Mouse (Mus musculus) C2C12 (cell line): Measurements from ENCODE around the gene Setd3.

ENCODE experiments used
- CTCF ChIP-seq: IDR thresholded peaks from one replicate; pipeline ENCODE4 v1.5.1; 2011; ENCODE audit not compliant: control insufficient read depth, insufficient read depth, insufficient read length
- MAX ChIP-seq: IDR thresholded peaks from one replicate; pipeline ENCODE4 v1.6.1; 2011; ENCODE audit warnings: mild to moderate bottlenecking, control low read depth
- MYOD1 ChIP-seq: IDR thresholded peaks from one replicate; pipeline ENCODE4 v1.6.1; 2011; ENCODE audit warnings: low read depth; ENCODE audit not compliant: control insufficient read depth, insufficient read length
- USF1 ChIP-seq: IDR thresholded peaks from one replicate; pipeline ENCODE4 v1.6.1; 2011; ENCODE audit warnings: low read depth, mild to moderate bottlenecking, control low read depth, moderate library complexity

- TF ChIP-seq USF1, result no peak
- TF ChIP-seq MYOD1, result no peak
- no peak for TF ChIP-seq MAX
- TF ChIP-seq CTCF, result no peak
Observed at GRCm38 (mm10) chr12:108102119-108102518, 77.0 kb downstream of the Setd3 start.
